Mouse (Mus musculus) liver, adult 2 months (tissue): ENCODE data around the gene Zfp874a.

Experiments used
- CTCF ChIP-seq: fragments of 200-500 bp; IDR thresholded peaks from 2 replicates; pipeline ENCODE4 v1.5.1; 2011; ENCODE audit warnings: low read depth, low read length, control low read depth
- POLR2A ChIP-seq: fragments of 200-500 bp; IDR thresholded peaks from 2 replicates; pipeline ENCODE4 v1.6.1; 2011; ENCODE audit warnings: low read length, control low read depth; ENCODE audit not compliant: insufficient read depth; ENCODE audit errors: extremely low read depth

GRCm38 (mm10) chr13:67451172-67452020 is at the start of gene Zfp874a:
- TF ChIP-seq POLR2A (peak; percentile 49; the same call in 1 of the 2 replicates), CTCF (no peak)
